Mouse (Mus musculus): Measurements from ENCODE around the gene Pmpcb.

- TF ChIP-seq EP300 (IDR thresholded peaks at IDR 0.05; ENCODE audit: low read depth) (no peak), CTCF (IDR thresholded peaks at IDR 0.05; ENCODE audit: low read depth) (no peak)
These were observed 7.7 kb downstream of the Pmpcb start for GRCm38 (mm10) chr5:21744651-21745050.
